Mouse (Mus musculus) neural tube, embryonic 12.5 days (tissue): ENCODE data around the gene Sprtn. TPM values are rescaled to one million over a fixed set of nuclear protein-coding genes. Genes with fewer than 3 reads are reported as not detected.
A peak's percentile ranks its signal among the peaks of the same experiment; 100 is the strongest.

ENCODE experiments used
- ATAC-seq: fragments of 200-750 bp; cut with Nextera tagmentation; 2 replicates; pipeline ENCODE4 v1.8.0; 2017; ENCODE audit warnings: low read depth, mild to moderate bottlenecking, moderate TSS enrichment, moderate library complexity; ENCODE audit not compliant: low FRiP score
- H3K27ac ChIP-seq: fragments of 300-500 bp; sonication (generic); 2 replicates; pipeline ENCODE4 v1.5.1; 2016
- H3K27me3 ChIP-seq: fragments of 300-500 bp; sonication (generic); replicated peaks from 2 replicates; pipeline ENCODE4 v1.6.1; 2016; ENCODE audit warnings: mild to moderate bottlenecking
- H3K36me3 ChIP-seq: fragments of 300-500 bp; sonication (generic); 2 replicates; pipeline ENCODE4 v1.6.1; 2016; ENCODE audit warnings: mild to moderate bottlenecking
- H3K4me1 ChIP-seq: fragments of 300-500 bp; sonication (generic); 2 replicates; pipeline ENCODE4 v1.6.1; 2016
- H3K4me2 ChIP-seq: fragments of 300-500 bp; sonication (generic); replicated peaks from 2 replicates; pipeline ENCODE4 v1.6.1; 2016; ENCODE audit warnings: mild to moderate bottlenecking
- H3K4me3 ChIP-seq: fragments of 300-500 bp; sonication (generic); 2 replicates; pipeline ENCODE4 v1.5.1; 2016
- H3K9ac ChIP-seq: fragments of 300-500 bp; sonication (generic); 2 replicates; pipeline ENCODE4 v1.6.1; 2016; ENCODE audit warnings: mild to moderate bottlenecking
- H3K9me3 ChIP-seq: fragments of 300-500 bp; sonication (generic); 2 replicates; pipeline ENCODE4 v1.6.1; 2016; ENCODE audit warnings: mild to moderate bottlenecking
- WGBS: fragments of 180-500 bp; shearing (Covaris S2); methylation state at CpG from one replicate; pipeline ENCODE4 v1.1.7; 2016; 5-methylcytosine and 5-hydroxymethylcytosine counted together
- polyA plus RNA-seq: library from polyadenylated mRNA; unstranded; fragments of >200 nt; fragmentation: Nextera tagmentation; extraction: Ambion mirVana; gene quantifications from 2 replicates; pipeline ENCODE4 v1.2.1, GENCODE M21; 2016

Gene Sprtn
- polyA plus RNA-seq, 1 experiment from 2014 or later, result 15.1 TPM

GRCm38 (mm10) chr8:124872690-124873089, 25.0 kb upstream of the Sprtn start:
- 91% methylated on average over 5 of the region's 5 CpGs for WGBS
- no peak for ATAC-seq
- Histone ChIP-seq H3K4me1 (no peaks in the 10 kb centered on the region), H3K27ac (no peak overlapping the region), H3K9me3 (no peaks in the 10 kb centered on the region), H3K9ac (no peak overlapping the region), H3K4me3 (no peak overlapping the region), H3K27me3 (no peaks in the 10 kb centered on the region), H3K36me3 (peaks cover 65% of the 10 kb centered on the region), H3K4me2 (no peak overlapping the region)

DNA sequence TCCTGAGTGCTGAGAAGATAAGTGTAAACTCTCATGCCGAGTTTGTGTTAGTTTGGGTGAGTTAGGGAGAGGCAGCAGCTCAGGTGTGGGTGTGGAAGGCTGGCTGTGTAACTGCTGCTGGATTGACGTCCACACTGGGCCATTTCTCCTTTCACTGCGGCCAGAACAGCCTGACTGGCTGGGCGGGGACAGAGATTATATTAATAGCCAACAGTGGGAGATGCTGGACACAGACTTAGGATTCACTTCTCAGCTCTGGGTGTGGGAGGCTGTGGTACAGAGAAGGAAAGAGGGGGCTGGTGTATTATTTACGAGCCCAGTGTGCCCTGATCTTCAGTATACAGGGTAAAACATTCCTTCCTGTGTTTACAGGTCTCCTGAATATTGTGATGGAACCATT, 19.5 kb upstream of the Sprtn start:
- H3K27me3 ChIP-seq, result no peaks in the 10 kb centered on the region
- no peaks in the 10 kb centered on the region for H3K9me3 ChIP-seq
- H3K9ac ChIP-seq, result no peak overlapping the region
- H3K36me3 ChIP-seq, result peaks cover 94% of the 10 kb centered on the region
- H3K4me3 ChIP-seq, result no peak overlapping the region
- 88% methylated on average over 5 of the region's 5 CpGs for WGBS
- no peak for ATAC-seq
- no peak overlapping the region for H3K4me2 ChIP-seq
- H3K27ac ChIP-seq, result no peak overlapping the region
- no peaks in the 10 kb centered on the region for H3K4me1 ChIP-seq

GRCm38 (mm10) chr8:124878946-124879526, 18.6 kb upstream of the Sprtn start:
- Histone ChIP-seq H3K27ac (no peak overlapping the region), H3K36me3 (peaks cover 94% of the 10 kb centered on the region)
- 90% methylated on average over 10 of the region's 10 CpGs for WGBS

DNA sequence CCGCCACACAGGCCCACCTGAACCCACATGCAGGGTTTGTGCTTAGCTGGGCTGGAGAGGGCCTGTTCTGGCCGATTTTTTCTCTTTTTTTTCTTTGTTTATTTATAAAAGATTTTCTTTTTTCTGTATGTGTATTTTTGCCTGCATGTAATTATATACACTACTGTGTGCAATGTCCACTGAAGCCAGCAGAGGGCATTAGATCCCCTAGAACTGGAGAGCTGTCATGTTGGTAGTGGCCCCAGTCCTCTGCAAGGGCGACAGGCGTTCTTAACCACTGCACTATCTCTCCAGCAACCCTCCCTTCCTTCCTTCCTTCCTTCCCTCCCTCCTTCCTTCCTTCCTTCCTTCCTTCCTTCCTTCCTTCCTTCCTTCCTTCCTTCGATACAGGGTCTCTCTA, 9.3 kb upstream of the Sprtn start:
- Histone ChIP-seq H3K4me3 (no peak overlapping the region), H3K4me2 (no peak overlapping the region), H3K9me3 (peaks cover 8% of the 10 kb centered on the region; the same call in 1 of the 2 replicates), H3K9ac (no peak overlapping the region), H3K36me3 (peaks cover 79% of the 10 kb centered on the region), H3K27me3 (no peaks in the 10 kb centered on the region), H3K4me1 (no peaks in the 10 kb centered on the region), H3K27ac (no peak overlapping the region)
- WGBS, result 94% methylated on average over 5 of the region's 5 CpGs
- ATAC-seq, result no peak

More at GRCm38 (mm10) chr8:124878946-124879526, 18.6 kb upstream of the Sprtn start:
- ATAC-seq, result no peak
- H3K9me3 ChIP-seq, result no peaks in the 10 kb centered on the region
- no peaks in the 10 kb centered on the region for H3K4me1 ChIP-seq
- H3K4me2 ChIP-seq, result no peak overlapping the region
- no peak overlapping the region for H3K9ac ChIP-seq
- no peak overlapping the region for H3K4me3 ChIP-seq
- H3K27me3 ChIP-seq, result no peaks in the 10 kb centered on the region

- 77% methylated on average over 3 of the region's 3 CpGs for WGBS
- Histone ChIP-seq H3K4me3 (no peak overlapping the region), H3K27me3 (no peaks in the 10 kb centered on the region), H3K4me1 (peaks cover 21% of the 10 kb centered on the region), H3K9me3 (peaks cover 6% of the 10 kb centered on the region; the same call in 1 of the 2 replicates), H3K4me2 (no peak overlapping the region), H3K27ac (no peak overlapping the region), H3K9ac (no peak overlapping the region; the same call in 1 of the 2 replicates), H3K36me3 (peaks cover 58% of the 10 kb centered on the region)
- no peak for ATAC-seq
Measured at GRCm38 (mm10) chr8:124892596-124892995, 5.1 kb upstream of the Sprtn start.

DNA sequence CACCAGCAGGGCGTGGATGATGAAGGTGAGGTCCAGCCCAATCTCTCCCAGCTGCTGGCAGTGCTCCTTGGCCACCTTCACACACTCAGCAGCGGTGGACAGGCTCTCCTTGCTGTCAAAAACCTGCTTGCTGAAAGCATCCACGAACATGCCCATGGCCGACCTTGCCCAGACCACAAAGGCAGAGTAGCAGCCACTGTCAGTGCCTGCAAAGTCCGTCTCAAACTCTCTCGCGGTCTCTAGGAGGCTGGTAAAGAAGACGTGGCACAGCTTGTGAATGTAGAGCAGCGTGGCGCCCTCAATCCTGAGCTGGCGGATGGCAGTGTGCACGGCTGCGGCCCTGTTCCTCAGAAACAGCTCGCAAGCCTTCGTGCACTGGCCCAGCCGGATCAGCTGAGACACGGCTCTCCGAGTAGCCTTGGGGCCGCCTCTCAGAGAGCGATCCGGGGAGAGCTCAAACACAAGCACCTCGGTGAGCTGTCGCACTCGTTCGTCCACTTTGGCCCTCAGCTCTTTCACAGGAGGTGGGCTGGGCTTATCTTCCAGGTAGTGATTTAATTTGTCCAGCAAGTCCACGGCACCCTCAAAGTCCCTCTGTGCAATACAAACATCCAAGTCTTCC, 1.6 kb upstream of the Sprtn start:
- 88% methylated on average over 26 of the region's 26 CpGs for WGBS
- no peaks in the 10 kb centered on the region for H3K27me3 ChIP-seq
- H3K27ac ChIP-seq, result no peak overlapping the region
- H3K9me3 ChIP-seq, result no peaks in the 10 kb centered on the region
- peaks cover 35% of the 10 kb centered on the region for H3K4me1 ChIP-seq
- peaks cover 43% of the 10 kb centered on the region for H3K36me3 ChIP-seq
- H3K9ac ChIP-seq, result peak overlapping the region; percentile 86; the same call in 1 of the 2 replicates
- H3K4me2 ChIP-seq, result peak overlapping the region; percentile 99
- ATAC-seq, result no peak
- peak overlapping the region; percentile 96 for H3K4me3 ChIP-seq

- WGBS, result 1% methylated on average over 60 of the region's 60 CpGs
- H3K36me3 ChIP-seq, result peaks cover 43% of the 10 kb centered on the region
- H3K4me1 ChIP-seq, result peaks cover 35% of the 10 kb centered on the region
- H3K4me2 ChIP-seq, result peak overlapping the region; percentile 99
- ATAC-seq, result peak; percentile 64
- 0 out of 2 replicates have a peak overlapping the region, but pooled peaks have one; percentile 12 for H3K27ac ChIP-seq
- H3K27me3 ChIP-seq, result no peaks in the 10 kb centered on the region
- H3K9me3 ChIP-seq, result no peaks in the 10 kb centered on the region
- peak overlapping the region; percentile 96 for H3K4me3 ChIP-seq
- peak overlapping the region; percentile 86 for H3K9ac ChIP-seq
Measured at GRCm38 (mm10) chr8:124896632-124897385, 877 bp upstream of the Sprtn start.

DNA sequence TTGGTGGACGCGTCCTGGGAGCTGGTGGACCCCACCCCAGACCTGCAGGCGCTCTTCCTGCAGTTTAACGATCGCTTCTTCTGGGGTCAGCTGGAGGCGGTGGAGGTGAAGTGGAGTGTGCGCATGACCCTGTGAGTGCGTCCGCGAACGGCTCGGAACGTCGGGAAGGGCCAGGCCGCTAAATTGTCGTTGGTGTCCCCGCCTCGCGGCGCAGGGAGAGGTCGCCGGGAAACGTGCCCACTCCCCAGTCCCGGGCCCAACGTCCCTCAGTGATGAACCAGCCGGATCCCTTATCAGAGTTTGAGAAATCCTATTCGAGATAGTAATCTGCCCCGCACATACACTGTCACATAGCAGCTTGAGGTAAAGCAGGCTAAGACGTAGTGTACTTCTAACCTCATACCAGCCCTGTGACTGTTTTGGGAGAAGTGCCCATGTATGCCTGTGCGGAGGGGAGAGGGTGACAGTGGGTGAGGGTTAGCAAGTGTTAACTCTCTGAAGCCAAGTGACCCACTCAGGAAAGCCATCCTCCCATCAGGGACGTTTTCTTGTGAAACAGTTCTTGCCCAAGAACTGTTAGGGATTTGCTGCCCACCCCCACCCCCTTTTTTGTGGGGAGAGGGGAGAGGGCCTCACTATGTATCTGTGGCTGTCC, 692 bp downstream of the Sprtn start:
- 7% methylated on average over 31 of the region's 31 CpGs for WGBS
- Histone ChIP-seq H3K4me3 (peak overlapping the region; percentile 96), H3K27me3 (no peaks in the 10 kb centered on the region), H3K4me1 (peaks cover 35% of the 10 kb centered on the region), H3K36me3 (peaks cover 58% of the 10 kb centered on the region), H3K9ac (peak overlapping the region; percentile 86), H3K27ac (0 out of 2 replicates have a peak overlapping the region, but pooled peaks have one; percentile 26), H3K4me2 (peak overlapping the region; percentile 99), H3K9me3 (no peaks in the 10 kb centered on the region)
- peak; percentile 39; the same call in 1 of the 2 replicates for ATAC-seq

DNA sequence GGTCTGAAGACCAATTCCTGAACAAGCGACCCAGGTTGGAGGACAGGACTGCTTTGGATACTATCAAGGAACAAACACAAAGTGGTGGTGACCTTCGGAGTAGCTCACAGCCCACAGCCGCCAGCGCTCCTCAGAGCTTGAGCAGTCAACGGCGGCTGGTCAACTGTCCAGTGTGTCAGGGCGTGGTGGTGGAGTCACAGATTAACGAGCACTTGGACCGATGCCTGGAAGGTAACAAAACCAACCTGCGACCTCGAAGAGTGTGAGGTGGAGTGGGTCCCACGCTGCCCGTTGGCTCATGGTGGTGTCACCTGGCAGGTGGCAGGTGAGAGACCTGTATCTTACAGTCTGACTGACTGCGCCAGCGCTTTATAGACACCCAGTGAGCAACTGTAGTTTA, 5.5 kb downstream of the Sprtn start:
- peaks cover 11% of the 10 kb centered on the region for H3K4me1 ChIP-seq
- WGBS, result 96% methylated on average over 15 of the region's 15 CpGs
- no peaks in the 10 kb centered on the region for H3K9me3 ChIP-seq
- ATAC-seq, result no peak
- peaks cover 74% of the 10 kb centered on the region for H3K36me3 ChIP-seq
- H3K27me3 ChIP-seq, result no peaks in the 10 kb centered on the region
- H3K4me3 ChIP-seq, result no peak overlapping the region
- no peak overlapping the region for H3K9ac ChIP-seq
- no peak overlapping the region for H3K27ac ChIP-seq
- H3K4me2 ChIP-seq, result no peak overlapping the region

DNA sequence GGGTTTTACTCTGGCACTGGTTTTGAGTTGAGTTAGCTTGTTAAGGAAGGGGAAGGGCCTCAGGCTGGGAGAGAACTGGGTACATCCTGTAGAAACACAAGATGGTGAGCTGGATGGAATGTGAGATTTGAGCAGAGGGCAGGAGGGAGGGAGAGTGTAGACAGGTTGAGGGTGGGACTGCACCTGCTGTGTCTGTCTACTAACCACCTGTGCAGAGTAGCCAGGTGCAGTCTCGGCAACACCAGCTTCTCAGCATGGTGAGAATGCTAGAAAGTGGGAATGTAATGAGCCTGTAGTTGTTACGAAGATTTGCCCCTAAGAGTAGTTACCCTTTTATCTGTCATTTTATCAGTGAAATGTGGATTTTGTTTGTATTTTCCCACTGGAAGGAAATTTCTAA, 7.8 kb downstream of the Sprtn start:
- Histone ChIP-seq H3K4me1 (no peaks in the 10 kb centered on the region), H3K27me3 (no peaks in the 10 kb centered on the region), H3K27ac (no peak overlapping the region), H3K4me3 (no peak overlapping the region), H3K4me2 (no peak overlapping the region), H3K36me3 (peaks cover 83% of the 10 kb centered on the region), H3K9ac (no peak overlapping the region), H3K9me3 (no peaks in the 10 kb centered on the region)
- WGBS, result 93% methylated on average over 2 of the region's 2 CpGs
- no peak for ATAC-seq

- H3K36me3 ChIP-seq, result peaks cover 87% of the 10 kb centered on the region
- no peak overlapping the region for H3K4me2 ChIP-seq
- H3K4me1 ChIP-seq, result no peaks in the 10 kb centered on the region
- no peaks in the 10 kb centered on the region for H3K9me3 ChIP-seq
- 94% methylated on average over 16 of the region's 16 CpGs for WGBS
- no peak for ATAC-seq
- no peak overlapping the region for H3K27ac ChIP-seq
- H3K27me3 ChIP-seq, result no peaks in the 10 kb centered on the region
- no peak overlapping the region for H3K9ac ChIP-seq
- H3K4me3 ChIP-seq, result no peak overlapping the region
Measured at GRCm38 (mm10) chr8:124909936-124910335, 12.2 kb downstream of the Sprtn start.

DNA sequence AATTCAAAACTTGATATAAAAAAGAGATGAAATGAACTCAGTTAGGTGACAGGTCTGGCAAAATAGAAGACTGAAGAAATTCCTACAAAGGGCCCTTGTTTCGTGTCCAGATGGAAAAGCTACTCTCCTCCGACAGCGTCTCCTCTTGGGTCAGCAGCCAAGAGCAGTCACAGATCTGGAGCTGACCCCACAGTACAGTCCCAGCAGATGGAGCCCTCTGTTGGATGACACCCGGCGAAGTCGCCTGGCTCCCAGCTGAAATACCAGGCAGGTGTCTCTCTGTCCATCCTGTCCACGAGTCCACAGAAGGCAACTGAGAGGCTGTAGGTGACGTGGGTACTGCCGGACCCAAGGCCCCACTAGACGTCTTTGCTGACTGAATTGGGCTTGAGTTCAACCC, 12.7 kb downstream of the Sprtn start:
- ATAC-seq, result no peak
- H3K36me3 ChIP-seq, result peaks cover 89% of the 10 kb centered on the region
- H3K9ac ChIP-seq, result no peak overlapping the region
- WGBS, result 89% methylated on average over 10 of the region's 10 CpGs
- no peaks in the 10 kb centered on the region for H3K4me1 ChIP-seq
- no peak overlapping the region for H3K4me3 ChIP-seq
- no peaks in the 10 kb centered on the region for H3K9me3 ChIP-seq
- H3K27me3 ChIP-seq, result no peaks in the 10 kb centered on the region
- no peak overlapping the region for H3K27ac ChIP-seq
- H3K4me2 ChIP-seq, result no peak overlapping the region
